Mouse (Mus musculus) limb, embryonic 14.5 days (tissue): ENCODE data around the gene Pdzk1ip1. TPM values are rescaled to one million over a fixed set of nuclear protein-coding genes. Genes with fewer than 3 reads are reported as not detected.

Experiments
- ATAC-seq: fragments of 200-750 bp; cut with Nextera tagmentation; 2 replicates; pipeline ENCODE4 v1.8.0; 2017; ENCODE audit warnings: low read depth, moderate number of reproducible peaks, moderate TSS enrichment; ENCODE audit not compliant: low FRiP score
- DNase-seq: peaks from one replicate; pipeline ENCODE4 v3.0.0-alpha.2; 2015; ENCODE audit warnings: low spot score
- H3K27ac ChIP-seq: fragments of 300-500 bp; sonication (generic); replicated peaks from 2 replicates; pipeline ENCODE4 v1.5.1; 2014; ENCODE audit warnings: low read depth, mild to moderate bottlenecking, low read length, moderate library complexity, mixed read lengths
- H3K27me3 ChIP-seq: fragments of 300-500 bp; sonication (generic); 2 replicates; pipeline ENCODE4 v1.6.1; 2014; ENCODE audit warnings: low read length, mixed read lengths; ENCODE audit not compliant: control insufficient read depth, insufficient read depth
- H3K36me3 ChIP-seq: fragments of 300-500 bp; sonication (generic); 2 replicates; pipeline ENCODE4 v1.6.1; 2014; ENCODE audit warnings: mild to moderate bottlenecking, low read length, moderate library complexity, mixed read lengths; ENCODE audit not compliant: control insufficient read depth, insufficient read depth
- H3K4me1 ChIP-seq: fragments of 300-500 bp; sonication (generic); 2 replicates; pipeline ENCODE4 v1.6.1; 2014; ENCODE audit warnings: antibody characterized with exemption, low read length, mixed read lengths; ENCODE audit not compliant: control insufficient read depth, insufficient read depth
- H3K4me2 ChIP-seq: fragments of 300-500 bp; sonication (generic); replicated peaks from 2 replicates; pipeline ENCODE4 v1.6.1; 2014; ENCODE audit warnings: low read depth, mild to moderate bottlenecking, low read length, moderate library complexity; ENCODE audit not compliant: severe bottlenecking
- H3K4me3 ChIP-seq: fragments of 300-500 bp; sonication (generic); replicated peaks from 2 replicates; pipeline ENCODE4 v1.5.1; 2014; ENCODE audit warnings: low read length
- H3K9ac ChIP-seq: fragments of 300-500 bp; sonication (generic); 2 replicates; pipeline ENCODE4 v1.6.1; 2014; ENCODE audit warnings: mild to moderate bottlenecking, low read depth, low read length, moderate library complexity; ENCODE audit not compliant: severe bottlenecking
- H3K9me3 ChIP-seq: fragments of 300-500 bp; sonication (generic); 2 replicates; pipeline ENCODE4 v1.6.1; 2016; ENCODE audit warnings: low read length; ENCODE audit not compliant: control insufficient read depth
- POLR2A ChIP-seq: fragments of 200-500 bp; IDR thresholded peaks from 2 replicates; pipeline ENCODE4 v1.8.0; 2012; ENCODE audit warnings: inconsistent platforms, mild to moderate bottlenecking, moderate library complexity, borderline replicate concordance; ENCODE audit not compliant: insufficient read depth, insufficient read length; ENCODE audit errors: extremely low read depth
- WGBS: fragments of 180-500 bp; shearing (Covaris S2); extraction: QIAGEN DNeasy Blood & Tissue Kit; methylation state at CpG from one replicate; pipeline ENCODE4 v1.1.7; 2014; 5-methylcytosine and 5-hydroxymethylcytosine counted together
- polyA plus RNA-seq, 2 experiments: library from polyadenylated mRNA; depleted of rRNA in 1 of 2; stranded (reverse) in 1 of 2; unstranded in 1 of 2; fragments of >200 nt; fragmentation: Nextera tagmentation in 1 of 2; extraction: Ambion mirVana in 1 of 2; gene quantifications; 2 replicates each; pipeline versions ENCODE4 v1.2.1 to v1.2.3; 2012 to 2014

Gene Pdzk1ip1
- polyA plus RNA-seq, 2 experiments: 12.0 to 21.9 TPM

DNA sequence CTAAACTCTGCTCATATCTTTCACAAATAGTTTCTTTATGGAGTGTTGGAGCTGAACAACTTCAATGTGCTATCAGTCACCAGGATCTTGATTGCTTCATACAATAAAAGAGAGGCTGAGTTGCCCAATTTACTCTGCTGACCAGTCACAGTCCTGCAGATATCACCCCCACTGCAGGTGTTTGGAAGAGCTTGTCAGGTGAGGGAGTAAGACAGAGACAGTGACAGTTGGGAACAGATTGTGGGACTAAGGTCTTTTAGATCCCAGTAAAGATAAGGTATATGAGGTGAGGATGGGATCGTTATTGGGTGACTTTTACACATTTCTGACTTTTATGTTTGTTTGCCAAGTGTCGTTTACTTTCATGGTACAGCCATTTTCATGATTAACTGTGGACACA is 22.7 kb downstream of the Pdzk1ip1 start:
- 66% methylated on average over 2 of the region's 2 CpGs for WGBS
- Histone ChIP-seq H3K36me3 (no peaks in the 10 kb centered on the region), H3K4me1 (no peaks in the 10 kb centered on the region), H3K27ac (no peak overlapping the region), H3K9ac (no peak overlapping the region), H3K27me3 (no peaks in the 10 kb centered on the region), H3K4me3 (no peak overlapping the region), H3K4me2 (no peak overlapping the region), H3K9me3 (no peaks in the 10 kb centered on the region)
- TF ChIP-seq POLR2A: no peak
- no peak for ATAC-seq
- no peak for DNase-seq

DNA sequence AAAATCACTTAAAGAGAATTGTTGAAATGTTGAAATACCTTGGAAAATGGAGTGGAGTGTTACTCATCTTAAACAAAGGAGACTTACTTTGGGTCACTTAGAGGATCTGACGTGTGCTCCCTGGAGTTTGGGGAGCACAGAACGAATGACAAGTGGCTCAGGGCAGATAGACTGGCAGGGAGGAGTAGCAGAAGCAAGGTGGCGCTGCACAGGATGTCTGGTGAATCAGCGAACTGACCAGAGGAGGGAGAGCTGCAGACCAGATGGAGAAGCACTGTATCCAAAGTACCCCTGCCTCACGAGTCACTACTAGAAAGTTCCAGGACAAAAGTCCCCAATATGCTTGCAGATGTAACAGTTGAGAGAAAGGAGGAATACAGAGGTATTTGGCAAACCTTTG is 24.8 kb downstream of the Pdzk1ip1 start:
- Histone ChIP-seq H3K9me3 (no peaks in the 10 kb centered on the region), H3K27me3 (no peaks in the 10 kb centered on the region), H3K4me2 (no peak overlapping the region), H3K4me1 (no peaks in the 10 kb centered on the region), H3K36me3 (no peaks in the 10 kb centered on the region), H3K4me3 (no peak overlapping the region), H3K27ac (no peak overlapping the region), H3K9ac (no peak overlapping the region)
- ATAC-seq (no peak), DNase-seq (no peak)
- no peak for TF ChIP-seq POLR2A
- 30% methylated on average over 5 of the region's 5 CpGs for WGBS

DNA sequence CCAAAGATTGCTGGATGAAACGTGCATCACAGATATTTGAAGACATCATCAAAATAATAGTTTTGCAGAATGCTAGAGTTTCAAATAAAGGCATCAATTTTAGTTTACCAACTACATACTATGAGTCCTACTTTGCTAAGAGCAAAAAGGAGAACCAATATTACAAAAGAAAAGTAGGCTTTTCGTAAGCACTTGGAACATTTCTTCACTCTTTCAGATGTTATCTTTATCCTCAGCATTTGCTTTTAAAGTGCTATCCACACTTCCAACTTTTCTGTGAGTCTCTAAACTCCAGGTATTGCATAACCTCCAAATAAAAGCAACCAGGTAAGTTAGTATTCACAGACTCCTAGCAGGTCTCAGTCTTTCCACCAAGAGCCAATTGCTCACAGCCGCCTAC is 31.1 kb downstream of the Pdzk1ip1 start:
- Histone ChIP-seq H3K36me3 (no peaks in the 10 kb centered on the region), H3K9me3 (no peaks in the 10 kb centered on the region), H3K27me3 (no peaks in the 10 kb centered on the region), H3K4me3 (no peak overlapping the region), H3K27ac (no peak overlapping the region), H3K9ac (no peak overlapping the region), H3K4me2 (no peak overlapping the region), H3K4me1 (no peaks in the 10 kb centered on the region)
- TF ChIP-seq POLR2A: no peak
- DNase-seq: no peak
- WGBS: 84% methylated on average over 3 of the region's 3 CpGs
- ATAC-seq: no peak

DNA sequence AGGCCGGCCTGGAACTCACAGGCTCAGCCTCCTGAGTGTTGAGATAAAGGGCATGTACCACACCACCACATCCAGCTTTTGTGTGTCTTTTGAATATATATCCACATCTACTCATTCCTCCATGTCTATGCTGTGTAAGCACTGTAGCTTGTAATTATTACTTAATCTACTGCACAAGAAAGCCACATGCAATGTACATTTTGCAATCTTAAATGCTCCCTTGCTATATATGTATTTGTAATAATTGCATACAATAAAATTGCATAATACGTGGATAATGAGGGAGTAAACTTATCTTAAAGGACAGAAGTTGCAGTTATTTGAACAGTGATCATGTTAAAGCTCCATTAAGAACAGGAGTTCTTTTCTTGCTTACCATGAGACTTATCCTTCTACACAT is 32.7 kb downstream of the Pdzk1ip1 start:
- TF ChIP-seq POLR2A: no peak
- Histone ChIP-seq H3K9me3 (no peaks in the 10 kb centered on the region), H3K4me1 (no peaks in the 10 kb centered on the region), H3K36me3 (no peaks in the 10 kb centered on the region), H3K4me2 (no peak overlapping the region), H3K9ac (no peak overlapping the region), H3K27me3 (no peaks in the 10 kb centered on the region), H3K27ac (no peak overlapping the region), H3K4me3 (no peak overlapping the region)
- no peak for ATAC-seq
- WGBS: 78% methylated on average over 2 of the region's 2 CpGs
- DNase-seq: no peak

DNA sequence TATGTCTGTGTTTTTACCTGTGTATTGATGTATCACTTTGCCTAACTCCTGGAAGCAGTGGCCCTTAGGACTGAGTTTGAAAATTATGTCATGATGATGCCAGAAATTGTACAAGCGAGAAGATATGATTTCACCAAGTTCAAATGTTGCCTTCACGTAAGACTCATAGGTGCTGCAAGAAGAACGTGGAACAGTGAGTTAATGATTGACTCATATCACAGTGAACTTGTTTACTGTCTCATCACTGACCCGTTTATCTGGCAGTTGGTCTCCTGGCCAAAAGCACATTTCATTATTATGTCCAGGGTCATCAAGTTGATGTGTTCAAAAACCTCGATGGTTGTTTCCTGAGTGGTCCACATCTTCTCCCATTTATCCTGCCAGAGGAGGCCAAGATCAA is 33.1 kb downstream of the Pdzk1ip1 start:
- no peaks in the 10 kb centered on the region for H3K9me3 ChIP-seq
- TF ChIP-seq POLR2A: no peak
- H3K27me3 ChIP-seq: no peaks in the 10 kb centered on the region
- H3K36me3 ChIP-seq: no peaks in the 10 kb centered on the region
- ATAC-seq: no peak
- DNase-seq: no peak
- H3K27ac ChIP-seq: no peak overlapping the region
- no peaks in the 10 kb centered on the region for H3K4me1 ChIP-seq
- no peak overlapping the region for H3K4me2 ChIP-seq
- H3K9ac ChIP-seq: no peak overlapping the region
- WGBS: 87% methylated on average over 5 of the region's 5 CpGs
- H3K4me3 ChIP-seq: no peak overlapping the region

DNA sequence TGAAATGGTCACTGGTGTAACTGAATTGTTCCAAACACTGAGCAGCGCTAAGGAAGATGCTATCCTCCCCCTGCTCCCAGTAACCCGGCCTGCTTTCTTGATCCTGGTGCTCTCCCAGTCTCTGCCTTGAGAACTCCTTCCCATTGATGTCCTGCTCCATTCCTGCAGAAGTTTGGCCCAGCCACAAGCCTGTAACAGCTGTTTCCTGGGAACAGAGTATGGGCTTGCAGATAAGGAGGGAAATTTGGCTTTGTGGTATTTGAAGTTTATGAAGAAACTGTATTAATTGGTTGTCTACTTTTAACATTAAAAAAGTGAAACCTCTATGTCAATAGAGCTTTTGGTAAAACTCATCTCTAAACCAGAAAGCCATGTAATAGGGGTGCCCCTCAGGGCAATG is 35.0 kb downstream of the Pdzk1ip1 start:
- no peak for TF ChIP-seq POLR2A
- Histone ChIP-seq H3K9ac (no peak overlapping the region), H3K36me3 (no peaks in the 10 kb centered on the region), H3K4me3 (no peak overlapping the region), H3K9me3 (no peaks in the 10 kb centered on the region), H3K4me2 (no peak overlapping the region), H3K4me1 (no peaks in the 10 kb centered on the region), H3K27ac (no peak overlapping the region), H3K27me3 (no peaks in the 10 kb centered on the region)
- ATAC-seq (no peak), DNase-seq (no peak)
- 50% methylated on average over 2 of the region's 2 CpGs for WGBS
